Mouse (Mus musculus) CH12.LX (cell line): Measurements from ENCODE around the gene Ldb3. TPM values are rescaled to one million over a fixed set of nuclear protein-coding genes. Genes with fewer than 3 reads are reported as not detected.

Experiments used
- DNase-seq: peaks from one replicate; pipeline ENCODE4 v3.0.0-alpha.2; 2013; ENCODE audit errors: extremely low read depth
- H3K27ac ChIP-seq: 2 replicates; pipeline ENCODE4 v1.5.1; 2012; ENCODE audit warnings: low read depth, mild to moderate bottlenecking, control low read depth, moderate library complexity; ENCODE audit not compliant: insufficient read depth
- H3K27me3 ChIP-seq: replicated peaks from 2 replicates; pipeline ENCODE3; 2012; ENCODE audit warnings: inconsistent platforms
- H3K36me3 ChIP-seq, 2 experiments: replicated peaks in 1 of 2; 2 replicates each; pipeline versions ENCODE3 to v1.6.1; 2012; ENCODE audit warnings: inconsistent platforms in 1 of 2, low read length in 1 of 2, mild to moderate bottlenecking in 1 of 2, mixed read lengths in 1 of 2, moderate library complexity in 1 of 2; ENCODE audit not compliant: control insufficient read depth in 1 of 2, insufficient read depth in 1 of 2
- H3K4me1 ChIP-seq, 2 experiments: 2 replicates each; pipeline ENCODE4 v1.6.1; 2012; ENCODE audit warnings: inconsistent platforms in 1 of 2, moderate library complexity in 1 of 2; ENCODE audit not compliant: insufficient read depth in 2 of 2, control insufficient read depth in 1 of 2
- H3K4me2 ChIP-seq: 2 replicates; pipeline ENCODE4 v1.6.1; 2012; ENCODE audit warnings: low read depth, mild to moderate bottlenecking, control low read depth; ENCODE audit not compliant: poor library complexity, insufficient read depth, severe bottlenecking
- H3K4me3 ChIP-seq, 3 experiments: fragments of 150-350 bp in 1 of 3; sonication (generic) in 1 of 3; replicated peaks in 1 of 3; 2 replicates each; pipeline versions ENCODE3 to v1.5.1; 2011 to 2012; ENCODE audit warnings: low read depth in 2 of 3, low read length in 2 of 3, mild to moderate bottlenecking in 2 of 3, moderate library complexity in 2 of 3, control low read depth in 1 of 3, improper control_type of control experiment in 1 of 3, inconsistent platforms in 1 of 3, mixed read lengths in 1 of 3; ENCODE audit not compliant: poor library complexity in 1 of 3
- H3K79me2 ChIP-seq: replicated peaks from 2 replicates; pipeline ENCODE4 v1.6.1; 2012; ENCODE audit warnings: mild to moderate bottlenecking, moderate library complexity; ENCODE audit not compliant: control insufficient read depth, poor library complexity, insufficient read depth, severe bottlenecking; ENCODE audit errors: extremely low read depth
- H3K9ac ChIP-seq: 2 replicates; pipeline ENCODE4 v1.6.1; 2012; ENCODE audit warnings: low read depth, mild to moderate bottlenecking, control low read depth, moderate library complexity; ENCODE audit not compliant: insufficient read depth
- H3K9me3 ChIP-seq: replicated peaks from 2 replicates; pipeline ENCODE3; 2012; ENCODE audit warnings: low read length, inconsistent platforms, mixed read lengths
- CTCF ChIP-seq, 2 experiments: IDR thresholded peaks in 1 of 2; conservative IDR thresholded peaks in 1 of 2; 2 replicates each; pipeline ENCODE4 v1.5.1; 2011 to 2012; ENCODE audit warnings: low read depth in 2 of 2, low read length in 2 of 2, improper control_type of control experiment in 1 of 2, inconsistent platforms in 1 of 2, mild to moderate bottlenecking in 1 of 2, moderate library complexity in 1 of 2
- ELF1 ChIP-seq: IDR thresholded peaks from 2 replicates; pipeline ENCODE4 v1.6.1; 2014; ENCODE audit warnings: low read depth, mild to moderate bottlenecking, inconsistent platforms, low read length, improper control_type of control experiment
- ETS1 ChIP-seq: conservative IDR thresholded peaks from 2 replicates; pipeline ENCODE4 v1.6.1; 2012; ENCODE audit warnings: low read depth, mild to moderate bottlenecking, inconsistent platforms, low read length, improper control_type of control experiment, moderate library complexity
- GABPA ChIP-seq: IDR thresholded peaks from 2 replicates; pipeline ENCODE4 v1.6.1; 2012; ENCODE audit warnings: low read depth, low read length, improper control_type of control experiment, inconsistent platforms; ENCODE audit not compliant: insufficient replicate concordance
- JUND ChIP-seq: conservative IDR thresholded peaks from 2 replicates; pipeline ENCODE4 v1.6.1; 2011; ENCODE audit warnings: low read depth, low read length, improper control_type of control experiment
- MAX ChIP-seq: IDR thresholded peaks from 2 replicates; pipeline ENCODE4 v1.6.1; 2011; ENCODE audit warnings: low read length, improper control_type of control experiment
- MXI1 ChIP-seq: IDR thresholded peaks from 2 replicates; pipeline ENCODE4 v1.6.1; 2011; ENCODE audit warnings: mild to moderate bottlenecking, low read depth, low read length, improper control_type of control experiment
- MYC ChIP-seq: IDR thresholded peaks from 2 replicates; pipeline ENCODE4 v1.6.1; 2011; ENCODE audit warnings: low read depth, mild to moderate bottlenecking, improper control_type of control experiment, low read length
- PAX5 ChIP-seq: IDR thresholded peaks from 2 replicates; pipeline ENCODE4 v1.6.1; 2012; ENCODE audit warnings: low read length, inconsistent platforms, mixed read lengths
- RAD21 ChIP-seq: IDR thresholded peaks from 2 replicates; pipeline ENCODE4 v1.6.1; 2011; ENCODE audit warnings: low read depth, mild to moderate bottlenecking, low read length, improper control_type of control experiment, moderate library complexity
- RCOR1 ChIP-seq: conservative IDR thresholded peaks from 2 replicates; pipeline ENCODE4 v1.6.1; 2012; ENCODE audit warnings: low read depth, mild to moderate bottlenecking, inconsistent platforms, low read length, improper control_type of control experiment
- SIN3A ChIP-seq: IDR thresholded peaks from 2 replicates; pipeline ENCODE4 v1.6.1; 2012; ENCODE audit warnings: low read length, improper control_type of control experiment, inconsistent platforms
- SMC3 ChIP-seq: IDR thresholded peaks from 2 replicates; pipeline ENCODE4 v1.6.1; 2011; ENCODE audit warnings: low read depth, low read length, improper control_type of control experiment
- TCF12 ChIP-seq: IDR thresholded peaks from 2 replicates; pipeline ENCODE4 v1.6.1; 2014; ENCODE audit warnings: low read depth, mild to moderate bottlenecking, inconsistent platforms, low read length, improper control_type of control experiment
- UBTF ChIP-seq: IDR thresholded peaks from 2 replicates; pipeline ENCODE4 v1.6.1; 2012; ENCODE audit warnings: low read depth, mild to moderate bottlenecking, inconsistent platforms, low read length, improper control_type of control experiment, moderate library complexity
- ZC3H11A ChIP-seq: IDR thresholded peaks from 2 replicates; pipeline ENCODE4 v1.6.1; 2012; ENCODE audit warnings: low read depth, mild to moderate bottlenecking, inconsistent platforms, low read length, improper control_type of control experiment
- ZKSCAN1 ChIP-seq: IDR thresholded peaks from 2 replicates; pipeline ENCODE4 v1.6.1; 2012; ENCODE audit warnings: low read depth, inconsistent platforms, low read length, improper control_type of control experiment, borderline replicate concordance
- dilution Hi-C: fragments of 300-500 bp; cut with MboI; formaldehyde crosslinking; loops from 2 replicates; pipeline ENCODE4 v1.14.3; 2020; ENCODE audit warnings: low sequenced_read_pairs; ENCODE audit not compliant: extremely low pct_unique_long_range_greater_than_20kb, extremely low pct_ligation_motif_present
- in situ Hi-C: fragments of 300-500 bp; cut with MboI; formaldehyde crosslinking; loops from 3 replicates; pipeline ENCODE4 v1.14.3; 2019; ENCODE audit warnings: low sequenced_read_pairs, low pct_ligation_motif_present, low pct_unique_long_range_greater_than_20kb, mixed read lengths
- polyA plus RNA-seq: library from polyadenylated mRNA; unstranded; fragments of >175 nt; gene quantifications from 2 replicates; pipeline ENCODE4 v1.2.1, GENCODE M21; 2012; ENCODE audit warnings: low read depth; ENCODE audit not compliant: insufficient read length
- total RNA-seq, 2 experiments: library from RNA; depleted of rRNA; stranded (reverse); fragments of 300-350 nt in 1 of 2; fragments of >200 nt in 1 of 2; gene quantifications; 2 replicates each; pipeline ENCODE4 v1.2.3; 2012 to 2014

The Ldb3 gene
- total and polyA plus RNA-seq, 3 experiments: 0.08 TPM; not detected in 2

- Histone ChIP-seq H3K27me3 (no peaks in the 10 kb centered on the region), H3K9me3 (no peaks in the 10 kb centered on the region), H3K9ac (no peak overlapping the region), H3K27ac (no peak overlapping the region), H3K79me2 (no peaks in the 10 kb centered on the region), H3K4me3 (no peak overlapping the region), H3K4me1 (peaks cover 15 to 48% of the 10 kb centered on the region in 2 experiments), H3K36me3 (no peaks in the 10 kb centered on the region), H3K4me2 (no peak overlapping the region)
- no peak for TF ChIP-seq JUND
- DNase-seq: no peak
- dilution Hi-C loops: no loop called here
- in situ Hi-C loops: no loop called here
Observed at GRCm38 (mm10) chr14:34512602-34513001, 75.9 kb downstream of the Ldb3 start.

DNA sequence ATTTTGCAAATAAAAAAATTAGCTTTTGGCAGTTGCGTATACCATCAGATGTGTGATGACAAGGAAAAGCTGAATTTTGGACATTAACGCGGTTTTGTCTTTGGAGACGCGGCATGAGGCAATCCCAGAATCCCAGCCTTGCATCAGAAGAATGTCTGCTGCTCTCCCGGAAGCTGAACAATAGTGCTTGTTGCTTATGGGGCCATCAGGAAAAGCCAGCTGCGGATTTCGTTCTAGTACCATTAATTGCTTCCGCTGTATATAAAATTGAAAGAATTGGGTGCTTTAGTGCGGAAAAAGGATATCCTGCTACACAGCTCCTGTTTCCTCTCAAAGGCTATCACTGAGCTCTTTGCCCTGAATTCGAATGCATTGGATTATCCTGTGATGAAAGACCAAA lies 76.6 kb downstream of the Ldb3 start:
- no peak overlapping the region for H3K4me3 ChIP-seq
- H3K27ac ChIP-seq: no peak overlapping the region
- no peaks in the 10 kb centered on the region for H3K9me3 ChIP-seq
- H3K9ac ChIP-seq: no peak overlapping the region
- no peak overlapping the region for H3K4me2 ChIP-seq
- dilution Hi-C loops: no loop called here
- H3K4me1 ChIP-seq: peaks cover 15 to 48% of the 10 kb centered on the region in 2 experiments
- H3K27me3 ChIP-seq: no peaks in the 10 kb centered on the region
- H3K79me2 ChIP-seq: no peaks in the 10 kb centered on the region
- DNase-seq: no peak
- no peaks in the 10 kb centered on the region for H3K36me3 ChIP-seq
- TF ChIP-seq MXI1: no peak
- TF ChIP-seq SIN3A: no peak
- TF ChIP-seq JUND: no peak
- no peak for TF ChIP-seq TCF12
- TF ChIP-seq ELF1: no peak
- TF ChIP-seq RCOR1: no peak
- no peak for TF ChIP-seq ZC3H11A
- no peak for TF ChIP-seq RAD21
- no peak for TF ChIP-seq CTCF (conservative IDR thresholded peaks at IDR 0.05 in 1 of 2, IDR thresholded peaks at IDR 0.05 in 1 of 2; ENCODE audit: low read depth in 2 of 2, low read length in 2 of 2)
- TF ChIP-seq UBTF: no peak
- no peak for TF ChIP-seq ZKSCAN1
- TF ChIP-seq GABPA: no peak
- TF ChIP-seq SMC3: no peak
- in situ Hi-C loops: no loop called here

DNA sequence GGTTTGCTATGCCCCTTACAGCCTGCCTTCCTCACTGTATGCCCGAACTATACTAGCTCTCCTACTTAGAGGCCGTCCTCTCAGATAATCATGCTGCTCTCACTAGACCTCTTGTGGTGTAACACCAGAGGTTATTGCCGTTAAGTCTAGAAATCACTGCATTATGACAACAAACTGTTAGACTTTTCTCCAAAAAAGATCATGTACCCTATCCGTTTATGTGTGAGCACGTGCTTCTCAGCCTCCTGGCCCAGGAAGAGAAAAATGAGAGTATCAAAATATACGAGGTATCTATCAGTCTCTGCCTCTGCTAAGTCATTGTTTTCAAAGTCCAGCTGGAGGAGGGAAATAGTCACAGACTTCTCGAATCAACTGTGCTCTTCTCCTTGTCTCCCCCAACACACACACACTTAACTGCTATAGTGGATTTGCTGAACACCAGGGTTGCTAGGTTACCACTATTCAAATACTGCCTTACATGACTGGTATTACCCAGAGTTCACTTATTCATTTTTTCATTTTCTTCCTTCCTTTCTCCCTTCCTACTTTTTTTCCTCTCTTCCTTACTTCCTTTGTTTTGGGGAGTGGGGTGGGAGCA lies 79.5 kb downstream of the Ldb3 start:
- DNase-seq: no peak
- Histone ChIP-seq H3K4me3 (no peak overlapping the region), H3K9ac (peak overlapping the region; percentile 30), H3K27me3 (no peaks in the 10 kb centered on the region), H3K36me3 (no peaks in the 10 kb centered on the region), H3K4me1 (peaks cover 9 to 26% of the 10 kb centered on the region in 2 experiments), H3K79me2 (no peaks in the 10 kb centered on the region), H3K4me2 (peak overlapping the region; percentile 67), H3K27ac (no peak overlapping the region), H3K9me3 (no peaks in the 10 kb centered on the region)
- TF ChIP-seq MAX (peak; percentile 77; the same call in 1 of the 2 replicates), ELF1 (no peak), ETS1 (0 out of 2 replicates have a peak, but pooled peaks have one; percentile 10), PAX5 (no peak), MYC (0 out of 2 replicates have a peak, but pooled peaks have one; percentile 37)
- dilution Hi-C loops (no loop called here), in situ Hi-C loops (no loop called here)
